Mouse (Mus musculus) B cell, adult 2 months (primary cell): ENCODE data around the gene Tenm2.

Experiments
- DNase-seq, 2 experiments: peaks; one replicate each; pipeline ENCODE4 v3.0.0; 2022

The Tenm2 gene

GRCm38 (mm10) chr11:36458451-36458850 lies 777.3 kb downstream of the Tenm2 start:
- DNase-seq, result no peak

- no peak for DNase-seq
These were observed 781.7 kb downstream of the Tenm2 start for GRCm38 (mm10) chr11:36454076-36454475.

DNA sequence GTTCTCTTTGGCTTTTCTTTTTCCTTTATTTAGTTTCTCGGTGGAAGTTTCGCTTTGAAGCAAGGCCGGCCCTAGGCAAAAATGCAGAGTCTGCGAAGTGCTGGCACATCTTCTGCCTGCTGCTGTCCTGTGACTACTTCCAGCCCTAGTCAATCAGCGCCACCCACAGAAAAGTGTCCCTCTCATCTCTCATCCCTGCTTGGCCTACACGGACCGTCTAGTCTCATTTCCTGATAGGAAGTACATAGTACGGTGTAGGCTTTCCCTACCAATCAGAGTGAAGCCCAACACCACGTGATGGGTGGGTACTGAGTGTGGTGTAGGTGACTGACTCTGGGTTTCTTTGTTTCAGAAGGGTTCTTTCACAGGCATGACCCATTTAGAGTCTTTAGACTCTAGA lies 783.3 kb downstream of the Tenm2 start:
- DNase-seq, result no peak

DNA sequence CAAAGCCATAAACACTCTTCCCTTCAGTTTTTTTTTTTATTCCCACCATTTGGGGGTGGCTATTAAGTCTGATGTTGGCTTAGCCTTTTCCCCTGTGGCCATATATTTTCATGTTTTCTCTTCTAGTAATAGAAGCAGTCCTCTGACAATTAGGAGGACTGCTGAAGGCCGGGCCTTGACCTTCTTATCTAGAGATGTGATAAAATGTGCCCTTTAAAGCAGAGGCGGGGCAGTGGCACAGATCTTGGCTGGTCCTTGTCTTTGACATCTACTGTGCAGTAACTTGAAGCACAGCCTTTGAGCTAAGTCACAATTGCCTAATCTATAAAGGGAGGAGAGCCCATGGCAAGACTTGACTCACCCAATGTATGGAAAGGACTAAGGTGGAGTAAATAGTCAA lies 789.4 kb downstream of the Tenm2 start:
- DNase-seq, result no peak

GRCm38 (mm10) chr11:36443821-36444220 lies 791.9 kb downstream of the Tenm2 start:
- no peak for DNase-seq

- no peak for DNase-seq
These were observed 794.0 kb downstream of the Tenm2 start for GRCm38 (mm10) chr11:36441801-36442200.

DNA sequence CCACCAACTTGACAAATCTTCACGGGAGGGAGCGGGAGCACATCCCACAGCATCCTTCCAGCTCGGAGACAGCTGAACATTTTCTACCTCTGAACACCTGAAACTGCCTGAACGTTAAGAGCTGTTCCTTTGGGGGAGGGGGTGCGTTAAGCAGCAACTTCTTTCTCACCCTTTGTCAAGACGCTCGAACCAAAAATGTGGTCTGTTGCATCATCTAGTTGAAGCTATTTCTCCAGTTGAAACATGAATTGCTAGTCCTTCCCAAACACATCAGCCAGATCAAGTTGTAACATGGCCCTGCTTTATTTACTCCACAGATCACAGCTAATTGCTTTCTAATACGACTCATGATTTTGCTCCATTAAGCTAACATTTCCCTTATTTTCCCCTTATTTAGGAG lies 799.5 kb downstream of the Tenm2 start:
- DNase-seq, result no peak

DNA sequence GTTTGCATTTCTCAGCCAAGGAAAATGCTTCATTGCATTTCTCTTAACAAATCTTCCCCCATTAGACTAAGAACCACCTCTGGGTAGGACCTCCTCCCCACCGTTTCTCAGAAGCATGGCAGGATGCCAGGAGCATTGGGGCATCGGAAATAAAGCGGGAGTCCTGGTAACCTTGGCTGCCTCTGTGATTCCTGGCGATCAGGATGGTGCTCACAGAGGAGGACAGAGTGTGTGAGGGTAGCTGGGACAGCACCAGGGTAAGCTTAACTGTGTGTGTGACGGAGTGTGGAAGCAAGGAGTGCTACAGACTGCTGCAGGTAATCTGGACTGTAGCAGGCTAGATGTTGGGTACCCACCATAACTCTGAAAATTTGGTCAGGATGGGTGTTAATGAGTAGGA lies 806.8 kb downstream of the Tenm2 start:
- no peak for DNase-seq

- no peak for DNase-seq
These were observed 810.8 kb downstream of the Tenm2 start for GRCm38 (mm10) chr11:36424959-36425358.

GRCm38 (mm10) chr11:36420047-36420446 lies 815.7 kb downstream of the Tenm2 start:
- DNase-seq, result no peak

GRCm38 (mm10) chr11:36415244-36415643 lies 820.5 kb downstream of the Tenm2 start:
- no peak for DNase-seq

DNA sequence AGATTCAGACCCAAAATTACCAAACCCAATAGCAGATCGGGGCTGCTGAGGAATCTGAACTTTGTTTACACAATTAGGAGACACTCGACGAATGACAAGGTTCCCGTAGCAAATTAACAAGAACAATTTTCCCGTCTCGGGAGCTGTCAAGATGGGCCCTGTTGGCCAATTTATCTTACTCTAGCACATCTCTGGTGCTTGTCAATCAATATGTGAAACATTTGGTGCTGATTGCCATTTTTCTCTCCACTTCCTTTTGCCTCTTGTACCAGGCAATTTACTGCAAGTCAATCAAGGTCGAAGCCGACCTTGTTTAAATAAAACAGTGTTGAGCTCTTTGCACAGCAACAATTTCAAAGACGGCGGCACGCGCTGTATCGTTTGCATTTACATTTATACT lies 824.9 kb downstream of the Tenm2 start:
- DNase-seq, result no peak

- no peak for DNase-seq
These were observed 839.7 kb downstream of the Tenm2 start for GRCm38 (mm10) chr11:36395803-36396710.

DNA sequence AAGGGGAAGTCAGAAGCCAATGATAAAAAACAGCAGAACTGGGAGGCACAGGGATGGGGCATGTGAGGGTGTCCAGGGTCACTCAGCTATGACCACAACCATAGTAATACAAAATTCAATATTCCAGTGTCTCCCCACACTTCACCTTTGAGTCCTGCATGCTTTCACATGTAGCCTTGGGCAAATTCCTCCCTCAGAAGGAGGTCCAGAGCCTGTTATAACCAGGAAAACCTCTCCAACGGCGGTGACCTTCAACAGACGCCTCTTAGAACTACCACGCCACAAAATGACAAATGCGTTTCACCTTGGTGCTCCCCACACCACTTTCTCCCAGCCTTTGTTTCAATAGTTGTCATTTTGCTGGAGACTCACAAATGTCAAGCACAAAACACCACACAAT lies 851.1 kb downstream of the Tenm2 start:
- no peak for DNase-seq

GRCm38 (mm10) chr11:36371814-36372213 lies 864.0 kb downstream of the Tenm2 start:
- DNase-seq, result no peak

- no peak for DNase-seq
These were observed 870.7 kb downstream of the Tenm2 start for GRCm38 (mm10) chr11:36365067-36365466.

- DNase-seq, result no peak
These were observed 871.3 kb downstream of the Tenm2 start for GRCm38 (mm10) chr11:36364441-36364840.

DNA sequence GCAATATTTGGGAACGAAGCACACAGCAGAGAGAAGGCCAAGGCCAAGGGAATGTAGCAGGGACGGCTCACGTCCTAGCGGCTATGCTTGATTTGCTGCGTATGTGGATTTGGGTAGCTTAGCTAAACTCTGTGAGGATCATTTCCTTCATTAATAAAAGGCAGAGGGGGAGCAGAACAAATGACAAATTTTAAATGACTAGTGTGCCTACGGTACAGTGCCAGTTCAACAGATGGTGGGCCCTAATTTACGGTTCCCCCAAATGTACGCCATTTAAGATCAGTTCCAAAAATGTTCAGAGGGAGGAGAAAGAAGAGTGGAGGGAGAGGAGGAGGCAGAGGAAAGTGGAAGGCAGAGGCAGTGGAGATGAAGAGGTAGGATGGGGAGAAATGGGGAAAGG lies 873.2 kb downstream of the Tenm2 start:
- DNase-seq, result no peak

DNA sequence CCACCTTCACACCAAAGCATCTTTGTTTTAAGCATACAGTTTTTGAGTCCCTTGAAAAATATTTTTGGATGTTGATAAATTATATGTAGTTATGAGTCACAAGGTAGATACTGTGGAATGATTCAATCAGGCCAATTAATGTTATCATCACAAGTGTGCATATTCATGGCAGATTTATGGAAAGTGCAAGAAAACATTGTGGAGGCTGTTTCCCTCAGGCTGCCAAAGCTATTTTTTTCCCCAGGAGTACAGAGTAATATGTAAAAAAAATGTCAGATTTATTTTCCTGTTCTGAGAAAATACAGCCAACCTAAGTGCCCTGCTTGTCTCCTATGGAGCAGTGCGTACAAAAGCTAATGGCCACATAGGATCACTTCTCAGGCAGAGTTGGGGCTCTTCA lies 882.5 kb downstream of the Tenm2 start:
- DNase-seq, result no peak

DNA sequence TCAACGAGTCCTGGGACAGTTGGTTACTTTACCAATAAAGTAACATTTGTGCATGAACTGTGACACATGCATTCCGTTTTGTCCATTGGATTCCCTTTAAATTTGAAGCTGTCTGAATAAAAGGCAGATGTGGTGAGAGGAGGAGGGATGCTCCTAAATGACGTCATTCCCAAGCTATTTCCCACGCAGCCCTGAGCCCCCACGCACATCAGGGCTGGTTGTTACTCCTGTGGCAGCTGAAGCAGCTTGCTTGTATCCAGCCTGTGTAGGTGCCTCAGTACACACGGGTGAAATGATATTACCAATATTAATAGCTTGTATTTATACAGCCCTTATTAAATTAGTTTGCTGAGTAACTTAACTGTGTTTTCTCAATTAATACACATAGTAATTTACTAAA lies 884.0 kb downstream of the Tenm2 start:
- DNase-seq, result no peak

DNA sequence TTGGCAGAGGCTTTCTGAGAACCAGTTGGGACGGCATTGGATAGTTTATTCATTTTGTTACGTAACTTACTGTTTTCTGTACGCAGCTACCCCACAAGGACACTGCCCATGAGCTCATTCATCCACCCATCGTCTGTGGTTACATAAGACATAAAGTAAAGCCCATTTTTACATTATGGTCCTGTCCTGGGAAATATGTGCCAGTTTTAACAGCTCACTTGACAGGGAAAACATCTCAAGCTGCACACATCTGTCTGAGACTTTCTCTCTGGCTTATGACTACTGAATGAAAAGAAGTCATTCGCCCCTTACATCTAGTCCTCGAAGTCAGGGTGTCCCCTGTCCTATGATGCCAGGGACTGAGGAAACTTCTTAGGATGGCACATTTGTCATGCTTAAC lies 884.4 kb downstream of the Tenm2 start:
- no peak for DNase-seq

GRCm38 (mm10) chr11:36350264-36350663 lies 885.5 kb downstream of the Tenm2 start:
- DNase-seq, result no peak

- DNase-seq, result no peak
These were observed 885.9 kb downstream of the Tenm2 start for GRCm38 (mm10) chr11:36349856-36350255.

GRCm38 (mm10) chr11:36341799-36342198 lies 894.0 kb downstream of the Tenm2 start:
- DNase-seq, result no peak

- DNase-seq, result no peak
These were observed 897.3 kb downstream of the Tenm2 start for GRCm38 (mm10) chr11:36338424-36338823.
